Mouse (Mus musculus): ENCODE results near the gene 1700008O03Rik.

DNA sequence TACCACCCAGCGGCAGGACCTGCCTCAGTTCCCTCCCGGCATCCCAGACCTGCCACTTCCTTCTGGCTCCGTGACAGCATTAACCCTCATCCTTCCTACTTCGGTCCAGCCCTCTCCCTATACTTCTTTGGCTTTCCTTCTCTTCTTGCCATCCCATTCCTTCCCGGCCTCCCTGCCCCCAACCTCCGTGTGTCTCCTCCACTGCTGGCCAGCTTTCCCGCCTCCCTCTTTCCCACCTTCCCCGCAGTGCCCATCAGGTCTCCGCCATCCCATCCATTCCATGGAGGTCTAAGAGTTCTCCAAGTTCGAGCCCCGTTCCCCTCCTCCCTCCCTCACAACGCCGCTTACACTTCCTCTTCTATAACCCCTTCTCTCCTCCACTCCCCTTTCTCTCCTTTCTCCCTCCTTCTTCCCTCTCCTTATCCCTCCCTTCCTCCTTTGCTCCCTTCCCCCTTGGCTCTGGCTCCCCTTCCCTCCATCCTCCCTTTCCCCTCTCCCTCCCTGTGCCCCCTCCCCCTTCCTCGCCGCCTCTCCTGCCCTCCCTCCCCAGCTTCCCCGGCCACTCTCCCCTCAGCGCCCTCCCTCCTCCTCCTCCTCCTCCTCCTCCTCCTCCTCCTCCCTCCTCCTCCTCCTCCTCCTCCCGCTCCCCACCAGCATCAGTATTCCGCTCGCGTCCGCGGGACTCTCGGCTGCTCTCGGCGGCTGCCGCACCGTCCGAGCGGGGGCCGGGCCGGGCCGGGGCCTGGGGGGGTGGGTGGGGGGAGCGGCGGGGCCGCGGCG, 42.7 kb upstream of the 1700008O03Rik start:
- TF ChIP-seq CTCF (conservative IDR thresholded peaks at IDR 0.05; ENCODE audit: insufficient read depth, insufficient read length, low read depth, low read length) (no peak), POLR2A (IDR thresholded peaks at IDR 0.05; ENCODE audit: low read depth, low read length) (no peak)

Data from kidney, adult 2 months (tissue).